Mouse (Mus musculus): Measurements from ENCODE around the gene Phf11d.
"Not testable (repeated sequence)": the region's sequence is repeated elsewhere in the genome, so short reads cannot be mapped to it uniquely, and the experiment has no call there.

Gene Phf11d

DNA sequence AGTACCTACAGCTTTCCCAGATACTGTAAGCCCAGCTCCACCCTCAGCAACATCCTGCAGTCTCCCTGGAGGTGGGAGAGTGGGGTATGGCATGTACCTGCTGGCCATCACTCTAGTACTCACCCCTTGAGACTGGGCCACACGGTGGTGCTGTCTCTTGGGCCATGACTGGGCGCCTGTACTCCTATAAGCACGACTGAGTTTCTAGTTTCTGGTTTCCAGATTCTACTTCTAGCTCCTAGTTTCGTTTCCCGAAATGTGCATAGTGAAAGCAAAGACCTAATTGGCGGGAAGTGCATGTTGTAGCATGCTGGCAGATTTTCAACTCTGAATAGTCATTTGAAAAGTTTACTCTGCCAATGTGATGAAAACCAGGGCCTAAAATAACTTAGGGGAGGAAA, at the start of gene Phf11d:
Gene Phf11d (minus strand): TSS at position 227 of the 401 bp plus-strand sequence.
- peak; percentile 43 for DNase-seq

DNA sequence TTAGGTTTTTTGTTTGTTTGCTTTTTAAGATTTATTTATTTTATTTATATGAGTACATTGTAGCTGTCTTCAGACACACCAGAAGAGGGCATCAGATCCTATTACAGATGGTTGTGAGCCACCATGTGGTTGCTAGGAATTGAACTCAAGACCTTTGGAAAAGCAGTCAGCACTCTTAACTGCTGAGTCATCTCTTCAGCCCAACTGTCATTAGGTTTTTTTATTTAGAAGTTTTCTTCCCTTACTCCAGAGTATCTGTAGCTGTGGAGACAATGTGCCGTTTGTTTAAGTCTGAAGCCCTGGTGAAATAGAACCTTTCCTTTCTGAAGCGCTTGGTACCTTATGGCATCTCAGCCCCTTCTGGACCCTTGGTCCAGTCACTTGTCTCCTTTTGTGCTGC, 49.7 kb upstream of the Phf11d start:
- not testable (repeated sequence) for DNase-seq

DNA sequence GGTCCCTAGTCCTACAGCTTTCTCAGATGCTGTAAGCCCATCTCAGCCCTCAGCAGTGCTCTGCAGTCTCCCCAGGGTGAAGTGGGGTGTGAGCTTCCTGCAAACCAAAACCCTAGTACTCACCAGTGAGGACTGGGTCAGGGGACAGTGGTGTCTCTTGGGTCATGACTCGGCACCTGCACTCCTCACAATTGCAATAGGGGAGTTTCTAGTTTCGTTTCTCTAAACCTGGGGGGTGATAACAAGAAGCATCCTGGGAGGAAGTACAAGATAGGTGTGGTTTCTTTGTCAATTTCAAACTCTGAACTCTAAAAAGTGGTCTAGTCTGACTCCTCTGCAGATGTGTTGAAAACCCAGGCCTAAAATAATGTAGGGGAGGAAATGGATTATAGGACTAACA, 31.7 kb upstream of the Phf11d start:
- DNase-seq, result no peak

DNA sequence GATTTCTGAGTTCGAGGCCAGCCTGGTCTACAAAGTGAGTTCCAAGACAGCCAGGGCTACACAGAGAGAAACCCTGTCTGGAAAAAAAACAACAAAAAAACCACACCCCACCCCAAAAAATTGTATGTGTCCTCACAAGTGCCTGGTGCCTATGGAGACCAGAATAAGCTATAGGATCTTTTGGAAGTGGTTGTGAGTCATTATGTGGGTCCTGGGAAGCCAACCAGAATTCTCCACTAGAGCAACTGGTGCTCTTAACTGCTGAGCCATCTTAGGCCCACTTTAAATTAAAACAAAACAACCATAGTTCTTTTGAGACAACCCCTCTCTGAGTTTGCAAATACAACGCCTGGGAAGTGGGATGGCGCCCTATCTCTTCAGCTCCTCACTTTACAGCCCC, 30.0 kb upstream of the Phf11d start, which contains the start of gene Phf11c:
Gene Phf11c (minus strand): TSS at position 101 of the 400 bp plus-strand sequence.
- no peak for DNase-seq

DNA sequence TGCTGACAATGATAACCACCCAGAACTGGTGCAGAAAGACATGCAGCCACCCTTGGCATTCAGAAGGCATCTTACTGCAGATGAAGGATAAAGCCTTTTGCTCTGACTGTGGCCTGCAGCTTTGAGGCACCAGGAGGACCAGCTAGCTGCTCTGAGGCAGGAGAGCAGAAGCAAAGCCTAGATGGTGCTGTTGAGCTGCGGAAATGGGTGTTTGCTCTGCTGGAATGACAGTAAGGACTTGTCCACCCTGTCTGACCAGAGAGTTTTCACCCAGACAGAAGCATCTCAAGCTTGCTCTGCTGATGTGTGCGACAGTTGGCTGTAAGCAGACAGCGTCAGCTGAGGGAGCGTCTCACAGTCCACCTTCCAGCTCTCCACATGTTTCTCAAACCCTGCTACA, 24.9 kb upstream of the Phf11d start:
- peak; percentile 15 for DNase-seq

DNA sequence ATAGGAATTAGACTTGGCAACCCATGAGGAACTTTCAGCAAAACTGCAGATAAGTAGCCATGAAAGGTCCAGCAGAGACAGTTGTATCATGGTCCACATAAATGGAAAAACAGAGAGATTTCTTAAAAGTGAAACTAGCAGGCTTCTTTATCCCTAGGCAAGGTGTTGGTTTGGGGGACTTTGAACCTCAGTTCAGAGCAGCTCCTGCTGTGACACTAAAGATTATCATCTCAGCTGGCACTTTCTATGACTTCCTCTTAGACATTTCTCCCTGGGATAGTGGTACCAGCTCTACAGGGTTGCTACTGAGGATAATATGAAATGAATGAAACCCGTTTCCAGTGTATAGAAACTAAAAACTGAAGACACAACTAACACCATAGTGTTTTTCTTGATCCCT, 24.3 kb upstream of the Phf11d start:
- DNase-seq, result no peak

DNA sequence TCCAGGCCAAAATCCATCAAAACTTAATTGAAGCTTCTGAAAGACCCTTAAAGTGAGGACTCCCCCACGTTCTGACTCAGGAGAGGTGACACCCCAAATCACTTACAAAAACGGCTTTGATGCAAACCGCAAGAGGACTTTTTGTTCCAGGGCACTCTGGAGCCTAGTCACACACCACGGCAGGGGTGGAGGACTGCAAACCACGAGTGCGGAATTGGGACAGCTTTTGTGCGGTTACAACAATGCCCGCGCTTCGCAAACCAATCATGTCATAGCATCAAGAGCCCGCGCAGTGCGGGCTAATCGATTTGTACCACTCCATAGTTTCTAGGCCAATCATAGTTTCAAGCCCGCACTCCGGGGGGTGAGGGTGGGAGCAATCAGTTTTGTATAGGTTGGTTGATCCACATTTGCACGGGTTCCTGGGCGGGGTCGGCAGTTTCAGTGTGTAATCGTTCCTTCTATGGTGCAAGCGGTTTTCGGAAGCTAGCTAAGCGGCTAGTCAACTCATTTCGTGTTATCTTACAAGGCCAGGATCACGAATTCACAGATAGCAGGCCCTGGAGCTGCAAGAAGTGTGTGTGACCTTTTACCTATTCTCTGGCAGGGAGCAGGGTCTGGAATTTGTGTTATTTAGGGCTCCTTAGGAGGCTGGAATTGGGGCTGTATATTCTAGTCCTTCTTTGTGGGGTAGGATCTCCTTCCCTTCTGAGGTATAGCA, 5.2 kb upstream of the Phf11d start:
- no peak for DNase-seq

DNA sequence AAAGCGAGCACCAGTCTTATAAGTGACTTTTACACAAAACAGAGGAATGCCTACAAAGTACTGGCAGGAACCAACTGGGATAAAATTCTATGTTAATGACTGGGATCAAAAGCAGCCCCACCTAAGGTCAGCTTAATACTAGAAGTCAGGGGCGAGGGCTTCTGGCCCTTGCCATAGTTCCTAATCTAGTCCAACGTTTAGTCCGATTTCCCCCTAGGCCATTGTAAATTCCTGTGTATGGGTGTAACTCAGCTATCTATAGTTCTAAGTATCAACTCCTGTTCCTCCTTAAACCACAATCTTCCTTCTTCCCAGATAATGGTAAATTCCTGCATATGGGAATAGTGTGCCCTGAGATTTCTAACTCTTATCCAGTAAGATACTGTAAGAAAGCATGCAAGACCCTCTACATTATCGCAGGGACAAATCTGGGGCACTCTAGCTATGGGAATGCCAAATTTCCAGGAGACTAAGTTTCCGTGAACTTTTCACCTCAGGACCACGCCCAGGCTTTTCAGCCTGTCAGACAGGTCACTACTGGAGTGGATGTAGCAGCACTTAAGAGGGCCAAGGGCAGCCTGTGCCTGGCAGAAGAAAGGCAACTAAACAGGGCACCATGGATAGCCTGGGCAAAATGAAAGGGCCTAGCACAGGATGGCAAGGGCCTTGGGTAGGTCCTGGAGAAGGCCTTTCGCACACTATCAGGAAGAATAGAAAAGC, 1.3 kb upstream of the Phf11d start:
- DNase-seq, result no peak

DNA sequence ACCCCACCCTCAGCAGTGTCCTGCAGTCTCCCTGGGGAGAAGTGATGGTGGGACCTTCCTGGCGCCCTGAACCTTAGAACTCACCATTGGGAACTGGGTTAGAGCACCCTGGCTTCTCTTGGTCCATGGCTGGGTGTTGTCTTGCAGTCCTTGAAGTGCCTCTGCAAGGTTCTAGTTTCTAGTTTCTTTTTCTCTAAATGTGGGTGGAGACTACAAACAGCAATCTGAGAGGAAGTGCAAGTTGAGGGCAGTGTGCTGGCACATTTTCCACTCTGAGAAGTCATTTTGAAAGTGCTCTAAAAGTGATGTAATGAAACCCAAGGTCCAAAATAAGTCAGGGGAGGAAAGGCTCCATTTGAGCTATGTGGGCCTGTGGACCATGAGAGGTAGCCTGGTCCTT, 24.1 kb downstream of the Phf11d start, which contains the start of gene Phf11b:
Gene Phf11b (minus strand): TSS at position 163 of the 400 bp plus-strand sequence.
- DNase-seq, result peak; percentile 8

DNA sequence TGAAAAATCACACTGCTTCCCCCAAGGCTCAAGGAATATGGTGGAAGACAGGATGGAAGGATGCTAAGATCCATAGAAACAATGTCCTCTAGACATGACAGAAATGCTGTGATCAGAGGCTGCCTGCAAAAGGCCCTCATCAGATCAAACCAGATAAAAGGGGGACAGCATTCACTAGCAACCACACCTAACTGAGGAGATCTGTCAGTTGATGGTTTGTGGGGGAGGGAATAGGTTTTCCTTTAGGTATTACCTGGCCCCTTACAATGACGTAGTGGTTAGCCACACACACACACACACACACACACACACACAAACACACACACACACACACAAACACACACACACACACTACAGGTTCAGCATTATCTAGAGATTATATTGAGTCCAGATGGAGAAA, 25.7 kb downstream of the Phf11d start:
- DNase-seq, result no peak

DNA sequence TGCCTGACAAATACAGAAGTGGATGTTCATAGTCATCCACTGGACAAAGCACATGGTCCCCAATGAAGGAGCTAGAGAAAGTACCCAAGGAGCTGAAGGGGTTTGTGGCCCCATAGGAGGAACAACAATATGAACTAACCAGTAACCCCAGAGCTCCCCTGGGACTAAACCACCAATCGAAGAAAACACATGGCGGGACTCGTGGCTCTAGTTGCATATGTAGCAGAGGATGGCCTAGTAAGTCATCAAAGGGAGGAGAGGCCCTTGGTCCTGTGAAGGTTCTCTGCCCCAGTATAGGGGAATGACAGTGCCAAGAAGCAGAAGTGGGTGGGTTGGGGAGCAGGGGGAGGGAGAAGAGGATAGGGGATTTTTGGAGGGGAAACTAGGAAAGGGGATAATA, 29.2 kb downstream of the Phf11d start:
- DNase-seq, result not testable (repeated sequence)

DNA sequence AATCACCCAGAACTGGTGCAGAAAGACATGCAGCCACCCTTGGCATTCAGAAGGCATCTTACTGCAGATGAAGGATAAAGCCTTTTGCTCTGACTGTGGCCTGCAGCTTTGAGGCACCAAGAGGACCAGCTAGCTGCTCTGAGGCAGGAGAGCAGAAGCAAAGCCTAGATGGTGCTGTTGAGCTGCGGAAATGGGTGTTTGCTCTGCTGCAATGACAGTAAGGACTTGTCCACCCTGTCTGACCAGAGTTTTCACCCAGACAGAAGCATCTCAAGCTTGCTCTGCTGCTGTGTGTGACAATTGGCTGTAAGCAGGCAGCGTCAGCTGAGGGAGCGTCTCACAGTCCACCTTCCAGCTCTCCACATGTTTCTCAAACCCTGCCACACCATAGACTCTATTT, 34.8 kb downstream of the Phf11d start:
- peak; percentile 2 for DNase-seq

DNA sequence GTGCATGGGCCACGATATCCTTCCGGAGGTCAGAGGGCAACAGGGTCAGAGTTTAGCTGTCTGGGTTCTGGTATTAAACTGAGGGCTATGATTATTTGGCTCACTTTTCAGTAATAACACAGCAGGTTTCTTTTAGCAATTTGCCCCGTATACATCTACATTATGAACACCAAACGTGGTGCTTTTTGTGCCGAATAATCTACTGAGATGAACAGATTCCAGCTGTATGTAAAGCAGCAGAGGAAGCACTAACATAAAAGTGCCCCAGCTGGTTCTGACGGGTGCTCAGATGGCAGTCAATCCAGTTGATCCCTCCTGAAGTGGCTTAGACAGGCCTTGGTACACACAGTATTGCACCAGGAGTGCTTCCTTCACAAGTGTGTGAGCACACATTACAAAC, 45.3 kb downstream of the Phf11d start:
- DNase-seq, result not testable (repeated sequence)

DNA sequence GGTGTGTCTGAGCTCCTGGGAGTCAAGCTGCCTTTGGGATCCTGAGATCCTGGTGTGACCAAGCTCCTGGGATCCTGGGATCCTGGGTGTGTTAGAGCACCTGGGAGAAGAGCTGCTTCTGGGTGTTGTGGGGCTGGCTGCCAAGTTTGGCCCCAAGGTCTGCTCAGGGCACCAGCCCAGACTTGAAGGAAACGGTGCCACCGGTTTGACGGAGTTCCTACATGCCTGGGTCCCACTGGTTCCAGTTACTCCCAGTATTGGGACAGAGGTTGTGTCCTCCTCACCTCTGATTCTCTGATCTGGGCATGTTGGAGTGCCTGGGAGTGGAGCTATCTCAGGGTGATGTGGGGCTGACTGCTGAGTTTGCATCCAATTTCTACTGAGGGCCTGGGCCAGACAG, 46.2 kb downstream of the Phf11d start:
- DNase-seq, result not testable (repeated sequence)

Measured in kidney, adult 11 months (tissue).